Mouse (Mus musculus) kidney, adult 10 weeks (tissue): ENCODE results near the gene Cep78. TPM values are rescaled to one million over a fixed set of nuclear protein-coding genes. Genes with fewer than 3 reads are reported as not detected.

Experiments
- polyA plus RNA-seq: library from polyadenylated mRNA; stranded (reverse); fragments of 350-450 nt; fragmentation: Illumina TruSeq; extraction: RNeasy Lipid Tissue Mini Kit (QIAGEN cat#74804); gene quantifications from one replicate; pipeline ENCODE4 v1.2.3, GENCODE M21; 2014; ENCODE audit warnings: low read depth, low replicate concordance

Gene Cep78
- 4.1 TPM for polyA plus RNA-seq

GRCm38 (mm10) chr19:15984449-15985171 lies at the start of gene Cep78:
TSS of gene Cep78 (minus strand) at chr19:15984989.

GRCm38 (mm10) chr19:15947237-15947636 lies 37.6 kb downstream of the Cep78 start, which contains the start of gene Psat1:
TSS of gene Psat1 (minus strand) at chr19:15947337.

Other genes starting within 250 kb of the Cep78 start
- gene Psat1, start 37.7 kb downstream of the Cep78 start, polyA plus RNA-seq, result 46.9 TPM
- gene Gnaq, start 147.8 kb upstream of the Cep78 start, polyA plus RNA-seq, result 52.2 TPM